ENCODE assay signal across 18 mouse cellular contexts in genomic region chr2:18935581-18936027, GRCm38 (mm10).
DNase-seq lines count a peak whose midpoint lies in the region; ATAC-seq lines count a peak whose summit lies in the region.
"Had no signal": no experiment of that assay in that cellular context is flagged by ENCODE, and none has a peak within 500 bp of the region (broad histone marks: within the 10 kb centered on the region; RNA-seq: fewer than 3 reads in every experiment).

No protein-coding gene starts in this region.

- no peak overlapping the region for H3K4me3 ChIP-seq in intestine, embryonic 15.5 days (replicated peaks)
- H3K4me3 ChIP-seq in forebrain, embryonic 13.5 days: no peak overlapping the region
- H3K4me3 ChIP-seq: erythroblast, embryonic 14.5 days; midbrain, embryonic 13.5 days; neural tube, embryonic 13.5 days had no signal

- peaks cover 21% of the 10 kb centered on the region for H3K4me1 ChIP-seq in intestine, embryonic 15.5 days (replicated peaks)
- H3K4me1 ChIP-seq in forebrain, embryonic 13.5 days: peaks cover 24% of the 10 kb centered on the region

- H3K9ac ChIP-seq in intestine, embryonic 15.5 days: no peak overlapping the region
- no peak overlapping the region for H3K9ac ChIP-seq in forebrain, embryonic 13.5 days
- H3K9ac ChIP-seq: midbrain, embryonic 13.5 days; neural tube, embryonic 13.5 days had no signal

- no peak overlapping the region for H3K4me2 ChIP-seq in intestine, embryonic 15.5 days (replicated peaks)
- no peak overlapping the region for H3K4me2 ChIP-seq in forebrain, embryonic 13.5 days
- H3K4me2 ChIP-seq: midbrain, embryonic 13.5 days; neural tube, embryonic 13.5 days had no signal

- H3K27ac ChIP-seq in intestine, embryonic 15.5 days: no peak overlapping the region
- no peak overlapping the region for H3K27ac ChIP-seq in forebrain, embryonic 13.5 days
- H3K27ac ChIP-seq: midbrain, embryonic 13.5 days; neural tube, embryonic 13.5 days had no signal

- peak; percentile 27 for ATAC-seq in CD4-positive, CD25-positive, alpha-beta regulatory T cell, adult 4 months
- ATAC-seq in intestine, embryonic 15.5 days: peak; percentile 51
- ATAC-seq in megakaryocyte, adult 5-6 weeks (ENCODE audit: poor library complexity, severe bottlenecking): peak; percentile 46
- no peak for ATAC-seq in forebrain, embryonic 13.5 days
- ATAC-seq: lung, postnatal 0 days; midbrain, embryonic 13.5 days had no signal

- H3K9me3 ChIP-seq in intestine, embryonic 15.5 days: no peaks in the 10 kb centered on the region
- H3K9me3 ChIP-seq in forebrain, embryonic 13.5 days (replicated peaks): no peaks in the 10 kb centered on the region
- H3K9me3 ChIP-seq: midbrain, embryonic 13.5 days; neural tube, embryonic 13.5 days had no signal

- no peaks in the 10 kb centered on the region for H3K27me3 ChIP-seq in intestine, embryonic 15.5 days (replicated peaks)
- no peaks in the 10 kb centered on the region for H3K27me3 ChIP-seq in forebrain, embryonic 13.5 days
- H3K27me3 ChIP-seq: midbrain, embryonic 13.5 days; neural tube, embryonic 13.5 days had no signal

- 72% methylated on average over 2 of the region's 2 CpGs for WGBS in intestine, embryonic 15.5 days
- WGBS in forebrain, embryonic 13.5 days: 89% methylated on average over 2 of the region's 2 CpGs

- DNase-seq in 416B (ENCODE audit: low read depth): peak; percentile 72
- DNase-seq in cerebellum, adult 9-11 months: no peak
- DNase-seq in adrenal gland, postnatal 36 days: no peak
- DNase-seq: cerebellum, adult 11-12 months; embryo, embryonic 11 days; heart, adult 18-20 months; heart, postnatal 4 days; kidney, adult 11 months; right cerebral cortex, adult 18-20 months; thymus, postnatal 25 days had no signal

- no peaks in the 10 kb centered on the region for H3K36me3 ChIP-seq in intestine, embryonic 15.5 days
- H3K36me3 ChIP-seq in forebrain, embryonic 13.5 days (ENCODE audit: poor library complexity, severe bottlenecking): no peaks in the 10 kb centered on the region
- H3K36me3 ChIP-seq: midbrain, embryonic 13.5 days; neural tube, embryonic 13.5 days had no signal
